Mouse (Mus musculus): ENCODE measurements at regions not wholly inside any gene's neighbourhood (a gene's known extent, or its start where the extent isn't known, plus 50 kb on each side); places are given as distances from the start of the nearest gene placed in this dataset.

DNA sequence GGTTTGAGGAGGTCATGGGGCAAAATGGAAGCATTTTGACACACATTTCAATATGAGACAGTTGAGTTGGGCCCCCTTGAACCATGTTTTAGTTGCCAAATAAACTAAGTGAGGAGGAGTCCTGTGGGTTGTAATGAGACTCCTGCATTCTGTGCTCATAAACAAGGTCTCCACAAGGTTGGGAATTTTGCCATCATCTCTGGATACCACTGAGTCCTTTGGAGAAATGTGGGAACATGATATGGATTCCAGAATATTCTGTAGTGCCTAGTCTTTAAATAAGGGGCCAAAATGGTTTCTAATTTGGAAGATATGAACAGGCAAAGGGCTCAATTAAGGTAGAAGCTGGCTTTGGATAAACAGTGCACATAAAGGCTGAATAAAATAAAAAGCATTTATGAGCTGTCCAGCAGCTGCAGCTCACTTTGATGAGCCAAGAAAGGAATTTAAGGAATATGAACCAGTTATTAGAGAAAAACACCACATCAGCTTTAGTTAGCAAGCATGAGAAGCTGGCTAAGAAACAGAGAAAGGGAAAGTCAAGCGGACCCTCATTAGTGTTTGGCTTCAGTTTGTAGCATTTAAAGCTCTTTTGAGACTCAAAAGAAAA is 161.3 kb upstream of the Sstr4 start:
- Histone ChIP-seq H3K9me3 (ENCODE audit: control insufficient read depth, insufficient read depth, low read depth, low read length) (no peaks in the 10 kb centered on the region), H3K4me3 (ENCODE audit: insufficient read depth in 1 of 2, low read depth in 1 of 2, low read length in 2 of 2, poor library complexity in 1 of 2, severe bottlenecking in 1 of 2) (no peak overlapping the region), H3K4me1 (ENCODE audit: control insufficient read depth in 2 of 2, insufficient read depth in 2 of 2, low read length in 2 of 2, poor library complexity in 1 of 2) (no peaks in the 10 kb centered on the region), H3K9ac (ENCODE audit: insufficient read depth, low read depth, low read length, poor library complexity, severe bottlenecking) (no peak overlapping the region), H3K36me3 (ENCODE audit: control insufficient read depth, insufficient read depth, low read length, poor library complexity, severe bottlenecking) (no peaks in the 10 kb centered on the region), H3K27ac (ENCODE audit: insufficient read depth, low read depth, low read length, poor library complexity, severe bottlenecking) (no peak overlapping the region)
- DNase-seq (ENCODE audit: low read depth, low spot score): no peak
- in situ Hi-C loops (cut with MboI; ENCODE audit: low sequenced_read_pairs in 2 of 2, unreplicated experiment in 2 of 2): no loop called here
- TF ChIP-seq ZC3H11A (IDR thresholded peaks at IDR 0.05; ENCODE audit: borderline replicate concordance, low read depth, low read length) (no peak), MAFK (IDR thresholded peaks at IDR 0.05; ENCODE audit: insufficient read depth, low read depth, low read length) (no peak), ZNF384 (IDR thresholded peaks at IDR 0.05; ENCODE audit: low read depth, low read length) (no peak), HCFC1 (IDR thresholded peaks at IDR 0.05; ENCODE audit: borderline replicate concordance, insufficient read depth, low read length) (no peak), CHD2 (IDR thresholded peaks at IDR 0.05; ENCODE audit: low read depth, low read length) (no peak)

DNA sequence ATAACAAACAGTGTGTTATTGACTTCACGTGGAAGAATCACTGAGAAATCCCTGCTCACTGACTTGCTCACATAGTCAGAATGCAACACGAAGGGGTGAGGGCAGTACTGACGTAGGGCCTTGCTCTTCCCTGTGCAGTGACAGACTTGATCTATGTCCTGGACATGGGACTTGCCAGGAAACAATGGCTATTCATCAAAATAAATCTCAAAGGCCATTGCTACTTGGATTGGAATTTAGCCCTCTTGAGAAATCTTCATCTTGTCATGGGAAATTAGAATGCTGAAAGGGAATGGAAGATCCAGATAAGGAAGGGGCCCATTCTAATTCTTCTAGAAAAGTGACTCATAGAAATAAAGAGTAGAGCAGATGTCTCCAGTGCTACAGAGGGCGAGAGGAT is 158.0 kb upstream of the Sstr4 start:
- TF ChIP-seq ZC3H11A (IDR thresholded peaks at IDR 0.05; ENCODE audit: borderline replicate concordance, low read depth, low read length) (no peak), ZNF384 (IDR thresholded peaks at IDR 0.05; ENCODE audit: low read depth, low read length) (no peak), HCFC1 (IDR thresholded peaks at IDR 0.05; ENCODE audit: borderline replicate concordance, insufficient read depth, low read length) (no peak), MAFK (IDR thresholded peaks at IDR 0.05; ENCODE audit: insufficient read depth, low read depth, low read length) (no peak), CHD2 (IDR thresholded peaks at IDR 0.05; ENCODE audit: low read depth, low read length) (no peak)
- in situ Hi-C loops (cut with MboI; ENCODE audit: low sequenced_read_pairs in 2 of 2, unreplicated experiment in 2 of 2): no loop called here

DNA sequence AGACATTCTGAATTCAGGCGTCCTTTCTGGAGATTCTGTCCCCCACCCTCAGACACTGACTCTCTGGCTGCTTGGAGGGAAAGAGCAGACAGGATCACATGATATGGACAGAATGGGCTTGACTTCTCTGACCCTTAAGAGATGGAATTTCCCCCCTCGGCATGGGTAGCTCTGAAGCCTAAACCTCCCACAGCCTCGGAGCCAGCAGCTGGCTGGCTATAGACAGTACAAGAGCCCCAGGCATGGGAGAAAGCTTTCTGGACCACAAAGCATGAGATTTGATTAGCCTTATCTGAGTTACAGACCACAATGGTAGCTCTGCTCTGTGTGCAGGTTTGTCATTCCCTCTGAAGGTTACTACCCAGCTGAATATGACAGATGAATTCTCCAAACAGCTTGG is 156.1 kb upstream of the Sstr4 start:
- in situ Hi-C loops (cut with MboI; ENCODE audit: low sequenced_read_pairs in 2 of 2, unreplicated experiment in 2 of 2): no loop called here
- no peak overlapping the region for H3K4me3 ChIP-seq (ENCODE audit: insufficient read depth in 1 of 2, low read depth in 1 of 2, low read length in 2 of 2, poor library complexity in 1 of 2, severe bottlenecking in 1 of 2)
- H3K4me1 ChIP-seq (ENCODE audit: control insufficient read depth in 2 of 2, insufficient read depth in 2 of 2, low read length in 2 of 2, poor library complexity in 1 of 2): no peaks in the 10 kb centered on the region
- H3K9me3 ChIP-seq (ENCODE audit: control insufficient read depth, insufficient read depth, low read depth, low read length): no peaks in the 10 kb centered on the region
- H3K27ac ChIP-seq (ENCODE audit: insufficient read depth, low read depth, low read length, poor library complexity, severe bottlenecking): no peak overlapping the region
- H3K9ac ChIP-seq (ENCODE audit: insufficient read depth, low read depth, low read length, poor library complexity, severe bottlenecking): no peak overlapping the region
- no peaks in the 10 kb centered on the region for H3K36me3 ChIP-seq (ENCODE audit: control insufficient read depth, insufficient read depth, low read length, poor library complexity, severe bottlenecking)
- DNase-seq (ENCODE audit: low read depth, low spot score): no peak
- TF ChIP-seq MAFK (IDR thresholded peaks at IDR 0.05; ENCODE audit: insufficient read depth, low read depth, low read length) (no peak), HCFC1 (IDR thresholded peaks at IDR 0.05; ENCODE audit: borderline replicate concordance, insufficient read depth, low read length) (no peak), CHD2 (IDR thresholded peaks at IDR 0.05; ENCODE audit: low read depth, low read length) (no peak), ZC3H11A (IDR thresholded peaks at IDR 0.05; ENCODE audit: borderline replicate concordance, low read depth, low read length) (no peak), ZNF384 (IDR thresholded peaks at IDR 0.05; ENCODE audit: low read depth, low read length) (no peak)

More for the DNA sequence above, 158.0 kb upstream of the Sstr4 start:
- H3K27ac ChIP-seq (ENCODE audit: insufficient read depth, low read depth, low read length, poor library complexity, severe bottlenecking): no peak overlapping the region
- H3K9me3 ChIP-seq (ENCODE audit: control insufficient read depth, insufficient read depth, low read depth, low read length): no peaks in the 10 kb centered on the region
- H3K9ac ChIP-seq (ENCODE audit: insufficient read depth, low read depth, low read length, poor library complexity, severe bottlenecking): no peak overlapping the region
- DNase-seq (ENCODE audit: low read depth, low spot score): no peak
- no peaks in the 10 kb centered on the region for H3K4me1 ChIP-seq (ENCODE audit: control insufficient read depth in 2 of 2, insufficient read depth in 2 of 2, low read length in 2 of 2, poor library complexity in 1 of 2)
- no peak overlapping the region for H3K4me3 ChIP-seq (ENCODE audit: insufficient read depth in 1 of 2, low read depth in 1 of 2, low read length in 2 of 2, poor library complexity in 1 of 2, severe bottlenecking in 1 of 2)
- no peaks in the 10 kb centered on the region for H3K36me3 ChIP-seq (ENCODE audit: control insufficient read depth, insufficient read depth, low read length, poor library complexity, severe bottlenecking)

DNA sequence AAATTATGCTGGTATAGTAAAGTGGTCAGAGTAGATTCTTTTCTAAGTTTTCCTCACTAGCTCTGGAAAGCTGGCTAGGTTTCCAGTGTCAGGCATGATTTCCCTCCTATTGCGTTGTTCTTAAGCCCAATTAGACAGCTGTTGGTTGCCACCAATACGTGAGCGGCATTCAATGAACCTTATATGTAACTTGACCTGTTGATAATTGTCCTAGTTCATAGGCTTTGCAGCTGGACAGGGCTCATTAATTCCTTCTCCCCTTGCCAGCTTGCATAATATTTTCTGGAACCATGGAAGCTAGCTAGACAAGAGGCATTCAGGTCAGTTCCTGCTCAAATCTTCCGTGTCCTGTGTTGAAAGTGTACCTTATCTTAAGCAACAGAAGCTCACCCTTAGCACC is 152.9 kb upstream of the Sstr4 start:
- in situ Hi-C loops (cut with MboI; ENCODE audit: low sequenced_read_pairs in 2 of 2, unreplicated experiment in 2 of 2): no loop called here
- TF ChIP-seq ZNF384 (IDR thresholded peaks at IDR 0.05; ENCODE audit: low read depth, low read length): no peak
- TF ChIP-seq CHD2 (IDR thresholded peaks at IDR 0.05; ENCODE audit: low read depth, low read length): no peak
- no peak for TF ChIP-seq HCFC1 (IDR thresholded peaks at IDR 0.05; ENCODE audit: borderline replicate concordance, insufficient read depth, low read length)
- no peak for TF ChIP-seq MAFK (IDR thresholded peaks at IDR 0.05; ENCODE audit: insufficient read depth, low read depth, low read length)
- no peak for TF ChIP-seq ZC3H11A (IDR thresholded peaks at IDR 0.05; ENCODE audit: borderline replicate concordance, low read depth, low read length)
- Histone ChIP-seq H3K4me1 (ENCODE audit: control insufficient read depth in 2 of 2, insufficient read depth in 2 of 2, low read length in 2 of 2, poor library complexity in 1 of 2) (no peaks in the 10 kb centered on the region), H3K9ac (ENCODE audit: insufficient read depth, low read depth, low read length, poor library complexity, severe bottlenecking) (no peak overlapping the region), H3K36me3 (ENCODE audit: control insufficient read depth, insufficient read depth, low read length, poor library complexity, severe bottlenecking) (no peaks in the 10 kb centered on the region), H3K4me3 (ENCODE audit: insufficient read depth in 1 of 2, low read depth in 1 of 2, low read length in 2 of 2, poor library complexity in 1 of 2, severe bottlenecking in 1 of 2) (no peak overlapping the region), H3K9me3 (ENCODE audit: control insufficient read depth, insufficient read depth, low read depth, low read length) (no peaks in the 10 kb centered on the region), H3K27ac (ENCODE audit: insufficient read depth, low read depth, low read length, poor library complexity, severe bottlenecking) (no peak overlapping the region)
- no peak for DNase-seq (ENCODE audit: low read depth, low spot score)
